Mouse (Mus musculus) testis, adult 2 months (tissue): Measurements from ENCODE around the gene 4931409K22Rik. TPM values are rescaled to one million over a fixed set of nuclear protein-coding genes. Genes with fewer than 3 reads are reported as not detected.

ENCODE experiments used
- H3K27ac ChIP-seq: fragments of 200-500 bp; 2 replicates; pipeline ENCODE4 v1.5.1; 2012; ENCODE audit warnings: low read depth, low read length; ENCODE audit not compliant: control insufficient read depth, insufficient read depth
- H3K27me3 ChIP-seq: fragments of 200-500 bp; 2 replicates; pipeline ENCODE4 v1.6.1; 2012; ENCODE audit warnings: mild to moderate bottlenecking, low read length, moderate library complexity; ENCODE audit not compliant: control insufficient read depth, insufficient read depth
- H3K36me3 ChIP-seq: fragments of 200-500 bp; 2 replicates; pipeline ENCODE4 v1.6.1; 2012; ENCODE audit warnings: mild to moderate bottlenecking, low read length; ENCODE audit not compliant: control insufficient read depth, insufficient read depth
- H3K4me1 ChIP-seq: fragments of 200-500 bp; 2 replicates; pipeline ENCODE4 v1.6.1; 2012; ENCODE audit warnings: low read length; ENCODE audit not compliant: control insufficient read depth, insufficient read depth
- H3K4me3 ChIP-seq: fragments of 200-500 bp; 2 replicates; pipeline ENCODE4 v1.5.1; 2012; ENCODE audit warnings: low read depth, mild to moderate bottlenecking, low read length, moderate library complexity, mixed read lengths; ENCODE audit not compliant: control insufficient read depth
- CTCF ChIP-seq: fragments of 200-500 bp; IDR thresholded peaks from 2 replicates; pipeline ENCODE4 v1.5.1; 2012; ENCODE audit warnings: low read depth, mild to moderate bottlenecking, inconsistent platforms, low read length, moderate library complexity; ENCODE audit not compliant: control insufficient read depth, insufficient read depth, insufficient replicate concordance
- POLR2A ChIP-seq: fragments of 200-500 bp; IDR thresholded peaks from 2 replicates; pipeline ENCODE4 v1.6.1; 2012; ENCODE audit warnings: low read depth, mild to moderate bottlenecking, inconsistent platforms, low read length, moderate library complexity; ENCODE audit not compliant: control insufficient read depth
- polyA plus RNA-seq: library from polyadenylated mRNA; depleted of rRNA; stranded (reverse); fragments of >200 nt; gene quantifications from 2 replicates; pipeline ENCODE4 v1.2.3, GENCODE M21; 2012

Gene 4931409K22Rik
- polyA plus RNA-seq, 1 experiment: 108 TPM

GRCm38 (mm10) chr5:24551317-24551688, 5.3 kb downstream of the 4931409K22Rik start:
- no peaks in the 10 kb centered on the region for H3K36me3 ChIP-seq
- no peak overlapping the region for H3K27ac ChIP-seq
- TF ChIP-seq CTCF: no peak
- TF ChIP-seq POLR2A: no peak
- H3K4me1 ChIP-seq: peaks cover 6% of the 10 kb centered on the region
- no peak overlapping the region for H3K4me3 ChIP-seq
- no peaks in the 10 kb centered on the region for H3K27me3 ChIP-seq

GRCm38 (mm10) chr5:24550598-24551316, 5.9 kb downstream of the 4931409K22Rik start:
- TF ChIP-seq CTCF (no peak), POLR2A (no peak)
- Histone ChIP-seq H3K4me3 (no peak overlapping the region), H3K27ac (no peak overlapping the region)

DNA sequence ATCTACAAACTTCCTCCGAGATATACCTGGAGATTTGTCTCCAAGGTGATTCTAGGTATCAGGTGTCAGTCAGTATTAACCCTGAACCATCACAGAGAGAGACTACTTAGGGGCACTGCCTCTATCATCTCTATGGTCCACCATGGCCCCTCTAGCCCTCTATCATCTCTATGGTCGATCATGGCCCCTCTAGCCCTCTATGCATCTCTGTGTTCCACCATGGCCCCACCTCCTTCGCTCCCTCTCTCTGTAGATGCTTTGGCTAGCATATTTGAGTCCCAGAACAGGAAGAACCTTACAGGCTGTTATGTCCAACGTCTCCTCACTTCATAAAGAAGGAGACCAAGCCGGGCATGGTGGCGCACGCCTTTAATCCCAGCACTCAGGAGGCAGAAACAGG, 14.0 kb downstream of the 4931409K22Rik start:
- no peak for TF ChIP-seq POLR2A
- TF ChIP-seq CTCF: no peak
- Histone ChIP-seq H3K36me3 (no peaks in the 10 kb centered on the region), H3K27me3 (no peaks in the 10 kb centered on the region), H3K4me3 (no peak overlapping the region), H3K27ac (no peak overlapping the region), H3K4me1 (peaks cover 2% of the 10 kb centered on the region; the same call in 1 of the 2 replicates)

More at GRCm38 (mm10) chr5:24550598-24551316, 5.9 kb downstream of the 4931409K22Rik start:
- Histone ChIP-seq H3K27me3 (no peaks in the 10 kb centered on the region), H3K36me3 (no peaks in the 10 kb centered on the region), H3K4me1 (peaks cover 6% of the 10 kb centered on the region)

- Histone ChIP-seq H3K27me3 (no peaks in the 10 kb centered on the region), H3K4me1 (peaks cover 2% of the 10 kb centered on the region; the same call in 1 of the 2 replicates), H3K4me3 (no peak overlapping the region), H3K36me3 (no peaks in the 10 kb centered on the region), H3K27ac (no peak overlapping the region)
- TF ChIP-seq POLR2A (no peak), CTCF (no peak)
These were observed 15.5 kb downstream of the 4931409K22Rik start for GRCm38 (mm10) chr5:24541144-24541569.

DNA sequence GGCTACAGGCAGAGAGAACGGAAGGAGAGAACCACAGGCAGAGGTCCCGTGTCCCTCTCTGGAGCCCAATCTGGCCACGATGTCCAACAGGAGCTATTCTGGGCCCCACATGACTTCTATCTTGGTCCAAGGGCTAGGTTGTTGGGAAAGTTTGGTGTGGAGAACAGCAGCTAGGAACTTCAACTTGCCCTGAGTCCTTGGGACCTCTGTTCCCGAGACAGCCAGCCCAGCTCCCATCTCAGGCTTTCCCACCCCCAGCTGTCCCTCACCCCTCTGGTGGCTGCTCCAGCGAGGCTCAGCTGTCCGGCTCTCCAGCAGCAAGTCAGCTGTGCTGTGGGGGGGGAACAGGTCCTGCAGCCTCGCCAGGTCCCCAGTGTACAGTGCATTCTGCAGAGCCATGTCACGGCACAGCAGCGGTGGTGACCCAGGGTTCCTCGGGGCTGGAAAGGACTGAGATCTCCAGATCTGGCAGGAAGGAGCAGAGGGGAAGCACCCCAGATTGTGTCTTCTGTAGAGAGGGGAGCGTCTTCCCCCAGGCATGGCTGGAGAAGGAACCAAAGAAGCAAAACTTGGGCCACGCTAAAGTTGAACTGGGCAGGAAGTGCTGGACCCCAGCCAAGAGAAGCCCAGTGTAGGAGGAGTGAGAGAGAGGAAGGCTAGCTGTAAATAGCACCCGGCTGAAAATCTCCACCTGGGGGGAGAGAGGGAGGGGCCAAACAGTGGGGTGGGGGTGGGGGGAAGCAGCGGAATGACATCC, 16.0 kb downstream of the 4931409K22Rik start, which contains the start of gene Asb10:
Gene Asb10 (minus strand): TSS at position 592 of the 757 bp plus-strand sequence.
- no peak within 1 kb of the TSS for H3K27ac ChIP-seq
- no peak within 1 kb of the TSS for H3K4me3 ChIP-seq
- TF ChIP-seq CTCF (no peak), POLR2A (no peak)
- H3K27me3 ChIP-seq: no peaks in the 10 kb centered on the region
- H3K4me1 ChIP-seq: peaks cover 2% of the 10 kb centered on the region; the same call in 1 of the 2 replicates
- H3K36me3 ChIP-seq: no peaks in the 10 kb centered on the region

GRCm38 (mm10) chr5:24539571-24540296, 16.9 kb downstream of the 4931409K22Rik start:
- no peaks in the 10 kb centered on the region for H3K36me3 ChIP-seq
- no peak overlapping the region for H3K4me3 ChIP-seq
- no peaks in the 10 kb centered on the region for H3K27me3 ChIP-seq
- peaks cover 2% of the 10 kb centered on the region; the same call in 1 of the 2 replicates for H3K4me1 ChIP-seq
- TF ChIP-seq CTCF (no peak), POLR2A (no peak)
- H3K27ac ChIP-seq: no peak overlapping the region

- no peaks in the 10 kb centered on the region for H3K27me3 ChIP-seq
- H3K4me3 ChIP-seq: no peak overlapping the region
- H3K36me3 ChIP-seq: no peaks in the 10 kb centered on the region
- no peak for TF ChIP-seq POLR2A
- TF ChIP-seq CTCF: no peak
- H3K4me1 ChIP-seq: peaks cover 2% of the 10 kb centered on the region; the same call in 1 of the 2 replicates
- no peak overlapping the region for H3K27ac ChIP-seq
These were observed 19.0 kb downstream of the 4931409K22Rik start for GRCm38 (mm10) chr5:24537618-24538017.
